Mouse (Mus musculus) ovary, postnatal 36 days (tissue): ENCODE measurements around the gene Mak.
"Not testable (repeated sequence)": the region's sequence is repeated elsewhere in the genome, so short reads cannot be mapped to it uniquely, and the experiment has no call there.

ENCODE experiments used
- DNase-seq: peaks from one replicate; pipeline ENCODE4 v3.0.0; 2022; ENCODE audit warnings: low spot score, mixed read lengths

Gene Mak

DNA sequence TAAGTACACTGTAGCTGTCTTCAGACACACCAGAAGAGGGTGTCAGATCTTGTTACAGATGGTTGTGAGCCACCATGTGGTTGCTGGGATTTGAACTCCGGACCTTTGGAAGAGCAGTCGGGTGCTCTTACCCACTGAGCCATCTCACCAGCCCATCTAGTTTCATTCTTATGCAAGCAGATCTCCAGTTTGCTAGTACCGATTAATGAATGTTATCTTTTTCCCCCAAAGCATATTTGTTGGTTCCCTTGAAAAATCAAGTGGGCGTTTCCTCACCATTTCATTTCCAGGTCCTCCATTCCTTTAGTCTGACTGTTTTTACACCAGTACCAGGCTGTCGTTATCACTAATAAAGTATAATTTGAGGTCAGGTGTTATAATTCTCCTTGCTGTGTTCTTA, 81.0 kb downstream of the Mak start:
- DNase-seq = not testable (repeated sequence)

DNA sequence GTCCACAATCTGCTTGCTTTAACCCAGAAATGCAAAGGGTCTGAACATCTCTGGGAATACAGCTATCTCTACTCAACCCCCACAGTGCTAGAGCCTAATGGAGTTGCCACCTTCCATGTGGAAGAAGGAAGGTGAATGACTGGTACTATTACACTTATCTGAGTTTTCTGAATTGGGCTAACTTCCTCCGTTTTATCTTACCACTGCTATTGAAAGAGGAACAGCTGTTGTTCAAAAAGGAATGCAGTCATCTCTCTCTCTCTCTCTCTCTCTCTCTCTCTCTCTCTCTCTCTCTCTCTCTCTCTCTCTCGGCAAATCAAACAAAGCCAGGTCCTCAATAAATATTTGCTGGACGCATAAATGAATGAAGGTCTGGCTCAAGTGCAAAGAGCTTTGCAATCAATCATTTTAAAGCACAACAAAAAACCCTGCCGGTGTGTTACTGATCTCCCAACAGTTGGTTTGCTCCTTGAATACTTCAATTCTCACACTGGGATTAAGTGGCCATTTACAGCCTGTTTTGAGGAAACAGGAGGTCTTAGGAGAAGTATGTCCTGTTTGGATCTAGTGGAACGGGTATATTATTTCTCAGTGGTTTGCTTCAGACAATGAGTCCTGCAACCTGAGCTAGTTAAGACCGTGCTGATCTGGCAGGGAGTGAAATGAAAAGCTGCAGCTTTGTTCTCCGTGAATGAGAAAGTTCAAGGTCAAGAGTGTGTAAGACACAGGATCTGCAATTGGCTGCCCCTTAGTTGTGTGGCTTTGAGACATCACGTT, 84.8 kb downstream of the Mak start:
- no peak for DNase-seq

DNA sequence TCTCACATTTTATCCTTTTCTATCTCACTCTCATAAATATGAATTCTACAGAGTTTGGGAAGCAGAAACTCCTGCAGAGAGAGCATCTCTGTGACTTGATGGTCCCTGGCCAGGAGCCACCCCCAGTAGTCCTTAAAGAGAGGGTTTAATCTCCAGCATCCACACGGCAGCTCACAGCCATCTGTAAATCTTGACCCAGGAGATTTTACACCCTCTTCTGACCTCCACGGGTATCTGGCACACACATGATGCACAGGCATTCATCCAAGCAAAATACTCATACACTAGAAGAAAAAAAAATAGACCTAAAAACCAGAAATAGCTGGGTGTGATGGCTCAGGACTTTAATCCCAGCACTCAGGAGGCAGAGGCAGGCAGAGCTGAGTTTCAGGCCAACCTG, 91.1 kb downstream of the Mak start:
- no peak for DNase-seq

DNA sequence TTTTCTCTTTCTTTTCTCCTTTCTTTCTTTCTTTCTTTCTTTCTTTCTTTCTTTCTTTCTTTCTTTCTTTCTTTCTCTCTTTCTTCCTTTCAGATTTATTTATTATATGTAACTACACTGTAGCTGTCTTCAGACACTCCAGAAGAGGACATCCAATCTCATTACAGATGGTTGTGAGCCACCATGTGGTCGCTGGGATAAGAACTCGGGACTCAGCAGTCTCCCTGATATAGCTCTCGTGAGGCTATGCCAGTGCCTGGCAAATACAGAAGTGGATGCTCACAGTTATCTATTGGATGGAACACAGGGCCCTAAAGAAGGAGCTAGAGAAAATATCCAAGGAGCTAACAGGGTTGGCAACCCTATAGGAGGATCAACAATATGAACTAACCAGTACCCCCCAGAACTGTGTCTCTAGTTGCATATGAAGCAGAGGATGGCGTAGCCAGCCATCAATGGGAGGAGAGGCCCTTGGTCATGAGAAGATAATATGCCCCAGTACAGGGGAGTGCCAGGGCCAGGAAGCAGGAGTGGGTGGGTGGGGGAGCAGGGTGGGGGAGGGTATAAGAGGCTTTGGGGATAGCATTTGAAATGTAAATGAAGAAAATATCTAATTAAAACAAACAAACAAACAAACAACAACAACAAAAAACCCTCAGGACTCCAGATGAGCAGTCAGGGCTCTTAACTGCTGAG, 91.8 kb downstream of the Mak start:
- DNase-seq = not testable (repeated sequence)

DNA sequence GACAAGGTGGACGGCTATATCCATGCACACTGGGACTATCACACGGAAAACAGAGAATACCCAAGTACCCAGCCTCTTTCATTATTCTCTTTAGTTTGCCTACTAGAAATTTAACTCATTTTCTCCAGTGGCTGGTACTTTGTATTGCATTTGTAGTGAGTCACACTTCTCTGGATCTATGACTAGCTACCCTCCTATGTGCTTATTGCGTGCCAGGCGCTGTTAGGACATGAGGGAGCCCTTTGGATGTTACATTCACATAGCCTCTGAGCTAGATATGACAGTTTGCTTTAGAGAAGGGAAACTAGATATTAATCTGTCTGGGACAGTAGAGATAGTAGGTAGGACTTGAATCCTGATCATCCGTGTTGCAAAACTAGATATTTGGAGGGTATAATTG, 93.4 kb downstream of the Mak start:
- no peak for DNase-seq

DNA sequence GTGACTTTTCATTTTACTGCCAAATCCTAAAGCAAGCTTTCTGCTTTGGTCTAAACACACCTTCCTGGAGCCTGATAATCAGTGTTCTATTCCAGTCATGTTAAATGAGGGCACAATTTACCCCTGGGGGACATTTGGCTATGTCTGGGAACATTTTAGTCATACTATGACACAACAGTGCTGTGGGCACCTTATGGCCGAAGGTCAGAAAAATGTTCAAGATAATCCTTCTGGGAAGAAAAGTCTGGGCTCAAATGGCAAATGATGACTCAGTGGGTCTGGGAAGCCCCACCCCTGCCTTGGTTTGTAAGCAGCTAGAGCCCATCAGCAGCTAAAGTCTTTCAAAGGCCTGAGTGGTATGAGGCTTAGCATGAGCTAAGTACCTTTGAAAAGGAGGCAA, 96.7 kb downstream of the Mak start:
- DNase-seq = no peak

DNA sequence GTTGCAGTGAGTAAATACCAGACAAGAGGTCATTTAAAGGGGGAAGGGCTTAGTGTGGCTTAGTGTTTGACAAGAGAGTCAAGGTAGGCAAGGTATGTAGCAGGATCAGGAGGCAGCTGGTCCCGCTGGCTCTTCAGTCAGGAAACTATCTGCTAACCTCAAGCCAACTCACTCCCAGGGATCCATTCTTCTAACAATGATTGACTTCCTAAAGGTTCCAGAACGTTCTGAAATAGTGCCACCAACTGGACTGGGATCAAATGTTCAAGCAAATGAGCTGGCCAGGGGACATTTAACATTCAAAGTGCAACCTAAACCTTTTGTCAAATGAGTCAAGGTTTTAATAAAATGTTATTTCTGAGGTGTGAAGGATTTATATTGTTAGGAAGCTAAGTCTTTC, 100.2 kb downstream of the Mak start:
- no peak for DNase-seq

DNA sequence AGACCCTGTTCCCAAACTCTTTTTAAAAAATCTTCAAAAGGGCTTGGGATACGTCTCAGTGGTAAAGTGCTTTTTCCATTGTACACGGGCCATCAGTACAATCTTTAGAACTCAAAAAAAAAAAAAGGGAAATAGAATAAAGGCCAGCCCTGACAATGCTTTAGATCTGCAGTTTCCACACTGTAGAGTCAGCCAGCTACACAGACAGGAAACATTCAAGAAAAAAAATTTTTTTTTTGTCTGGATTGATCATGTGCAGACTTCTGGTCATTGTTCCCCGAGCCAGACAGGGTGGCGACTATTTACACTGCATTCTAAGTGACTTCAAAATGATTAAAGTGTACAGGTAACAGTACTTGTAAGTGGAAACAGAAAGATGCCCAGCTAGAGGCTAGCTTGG, 100.9 kb downstream of the Mak start:
- no peak for DNase-seq

DNA sequence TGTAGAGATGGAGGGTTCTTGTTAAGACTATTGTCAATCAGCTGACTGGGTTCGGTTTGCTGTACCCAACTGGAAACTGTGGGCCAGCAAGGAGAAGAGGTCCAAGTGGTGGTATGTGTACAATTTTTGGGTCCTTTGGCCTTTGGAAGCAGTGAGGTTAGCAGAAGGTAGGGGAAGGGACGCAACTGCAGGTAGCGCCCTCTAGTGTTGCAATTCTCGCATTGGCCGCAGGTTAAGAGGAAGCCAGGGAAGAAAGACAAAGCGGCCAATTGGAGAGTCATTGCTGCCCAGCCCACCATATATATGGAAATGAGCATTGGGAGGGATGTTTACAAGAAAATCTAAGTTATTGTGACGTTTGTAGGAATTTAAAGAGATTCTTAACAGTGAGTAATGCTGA, 101.9 kb downstream of the Mak start:
- DNase-seq = peak; percentile 45
